Mouse (Mus musculus) urinary bladder, adult 2 months (tissue): ENCODE measurements at regions not wholly inside any gene's neighbourhood (a gene's known extent, or its start where the extent isn't known, plus 50 kb on each side); places are given as distances from the start of the nearest gene placed in this dataset.
"Not testable (repeated sequence)": the region's sequence is repeated elsewhere in the genome, so short reads cannot be mapped to it uniquely, and the experiment has no call there.

Source experiments
- DNase-seq: peaks from one replicate; pipeline ENCODE4 v3.0.0; 2022; ENCODE audit warnings: low spot score

DNA sequence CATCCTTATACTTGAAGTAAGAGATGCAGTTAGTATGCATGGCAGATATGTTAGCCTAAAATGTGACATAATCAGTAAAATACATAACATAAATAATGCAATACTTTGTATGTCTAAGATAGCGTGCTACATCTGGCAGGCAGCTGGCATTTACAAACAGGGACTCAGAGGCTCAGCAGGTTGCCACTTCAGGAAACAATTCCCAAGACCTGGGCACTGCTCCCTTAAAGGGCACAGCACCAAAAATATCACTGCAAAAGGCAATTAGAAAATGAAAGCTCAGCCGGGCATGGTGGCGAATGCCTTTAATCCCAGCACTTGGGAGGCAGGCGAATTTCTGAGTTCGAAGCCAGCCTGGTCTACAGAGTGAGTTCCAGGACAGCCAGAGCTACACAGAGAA lies 544.0 kb downstream of the Zfp704 start:
- no peak for DNase-seq

DNA sequence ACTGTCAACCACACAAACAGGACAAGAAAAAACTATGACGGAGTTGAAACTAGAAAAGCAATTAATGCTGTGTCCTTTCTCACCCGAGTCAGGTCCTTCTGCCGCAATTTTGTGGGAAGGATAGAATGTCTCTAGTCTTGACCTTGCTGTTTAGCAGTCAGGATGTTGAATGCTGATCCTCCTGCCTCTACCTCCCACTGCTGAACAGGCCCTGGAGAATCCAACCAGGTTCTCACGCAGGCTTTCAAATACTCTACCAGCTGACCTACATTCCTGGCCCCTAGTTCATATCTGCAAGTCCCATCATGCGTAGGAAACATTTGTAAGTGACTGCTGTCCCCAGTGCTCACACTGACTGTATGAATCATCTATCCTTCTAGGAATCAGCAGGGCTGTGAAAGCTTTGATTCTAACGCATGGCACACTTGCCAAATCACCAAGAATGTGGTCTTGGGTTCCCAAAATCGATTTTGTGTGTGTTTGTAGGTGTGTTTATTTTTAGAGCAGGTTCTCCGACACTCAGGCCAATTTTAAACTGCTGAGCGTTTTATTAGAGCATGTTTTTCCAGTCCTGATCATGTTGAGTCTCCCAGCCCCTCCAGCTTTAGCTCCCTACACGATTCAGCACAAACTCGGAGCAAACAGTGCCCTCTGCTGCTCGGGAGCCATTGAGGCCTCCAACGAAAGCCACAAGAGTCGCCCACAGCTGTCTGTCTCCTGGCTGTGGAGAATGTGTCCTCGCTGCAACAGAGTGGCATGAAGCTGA lies 545.4 kb downstream of the Zfp704 start:
- DNase-seq, result peak; percentile 18

DNA sequence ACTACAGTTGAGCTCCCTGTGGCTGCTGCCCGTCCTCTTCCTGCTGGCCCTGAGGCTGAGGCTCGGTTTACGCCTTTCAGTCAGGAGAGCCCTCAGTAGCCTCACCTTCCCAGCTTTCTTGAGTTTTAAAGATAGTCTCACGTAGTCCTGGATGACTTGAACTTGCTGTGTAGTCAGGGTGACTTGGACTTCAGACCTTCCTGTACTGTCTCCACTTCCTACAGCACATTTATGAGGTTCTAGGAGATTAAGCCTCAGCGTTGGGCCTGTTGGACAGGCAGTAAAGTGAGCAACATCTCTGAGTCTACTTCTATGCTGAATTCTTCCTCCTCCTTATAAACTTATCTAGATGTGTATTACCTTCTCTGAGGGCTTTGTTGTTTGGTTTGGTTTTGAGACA lies 546.2 kb downstream of the Zfp704 start:
- peak; percentile 4 for DNase-seq

- no peak for DNase-seq
These were observed 548.5 kb downstream of the Zfp704 start for GRCm38 (mm10) chr3:9061396-9061795.

DNA sequence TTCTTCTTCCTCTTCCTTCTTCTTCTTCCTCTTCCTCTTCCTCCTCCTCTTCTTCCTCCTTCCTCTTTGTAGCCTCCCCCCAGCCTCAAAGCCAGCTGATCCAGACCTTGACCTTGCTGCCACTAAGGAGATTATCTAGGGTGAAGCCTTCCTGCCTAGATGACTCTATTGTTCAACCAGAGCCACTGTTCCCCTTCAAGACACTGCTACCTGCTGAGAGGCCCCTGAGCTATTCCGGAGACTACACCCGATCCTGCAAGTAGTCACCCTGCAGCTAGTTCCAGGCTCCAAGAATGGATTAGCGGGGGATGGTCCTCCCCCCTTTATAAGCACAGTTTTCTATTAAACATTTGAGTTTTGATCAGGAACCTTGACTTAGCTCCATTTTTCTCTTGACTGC lies 552.2 kb downstream of the Zfp704 start:
- not testable (repeated sequence) for DNase-seq

- DNase-seq, result no peak
These were observed 553.0 kb downstream of the Zfp704 start for GRCm38 (mm10) chr3:9056846-9057245.

GRCm38 (mm10) chr3:9055780-9056179 lies 554.1 kb downstream of the Zfp704 start:
- DNase-seq, result no peak
